Mouse (Mus musculus) kidney, adult 18-20 months (tissue): Measurements from ENCODE around the gene Trpt1.
"Not testable (repeated sequence)": the region's sequence is repeated elsewhere in the genome, so short reads cannot be mapped to it uniquely, and the experiment has no call there.

Source experiments
- DNase-seq: peaks from one replicate; pipeline ENCODE4 v3.0.0; 2021

Trpt1 gene

DNA sequence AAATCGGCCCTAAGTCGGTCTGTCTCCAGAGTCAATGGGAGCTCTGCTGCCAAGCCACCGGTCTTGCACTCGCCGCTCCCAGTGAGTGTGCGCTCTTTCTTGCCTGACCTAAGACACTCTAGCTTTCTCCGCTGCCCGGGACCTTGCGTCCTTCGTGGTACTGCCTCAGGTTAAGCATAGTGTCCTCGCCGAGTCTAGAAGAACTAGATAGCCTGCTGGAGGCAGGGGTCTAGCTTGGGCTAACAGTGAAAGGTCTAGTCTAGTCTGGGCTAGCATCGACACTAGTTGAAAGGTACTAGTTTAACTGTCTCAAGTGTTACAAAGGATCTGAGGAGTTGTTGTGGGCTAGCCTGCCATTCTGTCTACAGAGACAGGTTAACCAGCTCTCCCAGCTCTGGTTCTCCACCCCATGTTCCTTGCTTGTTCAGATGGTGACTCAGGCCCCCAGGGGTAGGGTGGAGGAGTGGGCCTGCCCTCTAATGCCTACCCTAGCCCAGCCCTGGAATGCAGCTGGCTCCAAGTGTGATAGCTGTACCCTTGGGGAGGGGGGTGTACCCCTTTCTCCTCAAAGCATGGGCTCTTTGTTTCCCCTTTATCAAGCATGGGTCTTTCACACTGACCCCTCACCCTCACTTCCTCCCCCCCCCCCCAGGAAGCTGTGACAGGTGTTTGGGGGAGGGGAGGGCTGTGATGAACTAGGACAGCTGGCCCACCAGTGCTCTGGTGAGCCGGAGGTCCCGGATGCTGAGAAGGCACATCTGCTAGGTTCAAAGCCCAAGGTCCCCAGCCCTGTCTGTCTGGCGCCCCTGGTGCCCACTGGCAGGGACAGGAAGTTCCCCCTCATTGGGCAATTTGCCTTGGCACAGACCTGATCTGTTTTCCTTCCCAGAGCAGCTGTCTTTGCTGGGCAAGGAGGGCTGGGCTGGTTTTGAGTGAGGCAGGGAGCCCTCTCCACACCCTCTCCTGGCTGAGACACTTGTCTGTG, 20.1 kb upstream of the Trpt1 start, which contains the start of gene Plcb3:
Gene Plcb3, minus strand, starts transcription at position 934 of the 985 bp plus-strand sequence.
- DNase-seq, result peak; percentile 65

DNA sequence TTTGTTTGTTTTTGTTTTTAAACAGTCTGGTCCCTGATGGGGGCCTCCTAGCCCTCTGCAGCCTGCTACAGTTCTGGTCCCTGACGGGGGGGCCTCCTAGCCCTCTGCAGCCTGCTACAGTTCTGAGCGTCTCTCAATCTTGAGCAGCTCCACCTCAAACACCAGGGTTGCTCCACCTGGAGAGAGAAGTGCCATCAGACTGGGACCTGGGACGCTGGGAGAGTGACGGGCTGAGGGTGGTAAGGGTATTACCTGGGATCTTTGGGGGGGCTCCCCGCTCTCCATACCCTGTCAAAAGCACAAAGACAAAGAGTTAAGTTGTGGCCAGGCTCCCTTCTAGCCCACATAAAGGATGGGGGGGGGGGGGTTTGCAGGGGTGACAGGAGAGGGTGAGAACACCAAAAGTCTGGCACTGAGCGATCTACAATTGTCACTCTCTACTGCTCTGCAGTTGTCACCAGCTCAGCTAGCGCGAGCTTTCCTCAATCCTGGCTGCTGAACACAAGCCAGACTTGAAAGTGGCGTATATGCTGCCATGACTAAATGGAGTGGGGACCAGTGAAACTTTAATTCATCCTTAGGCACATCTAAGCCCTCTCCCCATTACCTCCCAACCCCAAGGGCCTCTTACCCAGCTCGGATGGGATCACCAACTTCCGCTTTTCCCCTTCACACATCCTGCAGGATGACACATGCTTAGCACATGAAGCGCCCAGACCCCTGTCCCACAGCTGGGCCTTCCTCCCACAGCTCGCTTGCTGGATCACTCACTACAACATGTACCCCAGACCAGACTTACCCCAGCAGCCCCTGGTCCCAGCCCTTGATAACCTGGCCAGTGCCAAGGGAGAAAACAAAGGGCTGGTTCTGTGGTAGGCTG, 17.9 kb upstream of the Trpt1 start:
- DNase-seq, result no peak

DNA sequence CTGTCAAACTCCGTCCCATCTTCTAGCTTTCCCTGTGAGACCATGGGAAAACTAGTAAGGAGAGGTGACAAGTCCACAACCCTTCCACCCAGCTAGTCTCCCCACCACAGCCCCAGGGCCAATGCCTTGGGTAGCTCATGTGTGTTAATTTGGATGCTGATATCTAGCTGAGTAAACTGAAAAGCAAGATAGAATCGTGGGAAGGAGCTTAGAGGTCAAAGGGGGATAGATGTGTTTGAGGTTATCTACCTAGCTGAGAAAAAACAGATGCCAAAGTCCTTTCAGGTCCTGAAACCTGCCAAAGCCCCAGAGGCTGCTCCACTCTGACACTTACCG, 17.3 kb upstream of the Trpt1 start:
- DNase-seq, result no peak

DNA sequence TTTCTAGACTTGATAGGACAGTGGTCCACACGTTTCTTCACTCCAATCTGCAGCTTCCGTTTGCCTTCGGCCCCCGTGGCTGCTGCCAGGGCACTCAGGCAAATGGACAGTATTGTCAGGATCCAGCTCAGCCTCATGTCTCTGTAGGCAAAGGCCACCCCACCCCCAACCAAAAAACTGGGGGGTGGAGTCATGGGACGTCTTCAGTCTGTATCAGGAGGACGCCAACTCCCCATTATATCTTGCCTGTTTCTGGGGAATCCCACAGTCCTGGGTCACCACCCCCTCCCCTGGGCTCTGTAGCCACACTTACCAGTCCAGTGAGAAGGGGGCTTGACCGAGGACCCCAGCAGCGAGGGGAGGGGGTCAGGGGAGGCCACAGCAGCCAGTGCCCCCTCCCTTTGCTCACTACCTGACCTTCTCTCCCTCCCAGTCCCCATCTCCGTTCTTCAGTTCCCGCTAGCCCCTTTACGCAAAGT, 16.9 kb upstream of the Trpt1 start:
- no peak for DNase-seq

DNA sequence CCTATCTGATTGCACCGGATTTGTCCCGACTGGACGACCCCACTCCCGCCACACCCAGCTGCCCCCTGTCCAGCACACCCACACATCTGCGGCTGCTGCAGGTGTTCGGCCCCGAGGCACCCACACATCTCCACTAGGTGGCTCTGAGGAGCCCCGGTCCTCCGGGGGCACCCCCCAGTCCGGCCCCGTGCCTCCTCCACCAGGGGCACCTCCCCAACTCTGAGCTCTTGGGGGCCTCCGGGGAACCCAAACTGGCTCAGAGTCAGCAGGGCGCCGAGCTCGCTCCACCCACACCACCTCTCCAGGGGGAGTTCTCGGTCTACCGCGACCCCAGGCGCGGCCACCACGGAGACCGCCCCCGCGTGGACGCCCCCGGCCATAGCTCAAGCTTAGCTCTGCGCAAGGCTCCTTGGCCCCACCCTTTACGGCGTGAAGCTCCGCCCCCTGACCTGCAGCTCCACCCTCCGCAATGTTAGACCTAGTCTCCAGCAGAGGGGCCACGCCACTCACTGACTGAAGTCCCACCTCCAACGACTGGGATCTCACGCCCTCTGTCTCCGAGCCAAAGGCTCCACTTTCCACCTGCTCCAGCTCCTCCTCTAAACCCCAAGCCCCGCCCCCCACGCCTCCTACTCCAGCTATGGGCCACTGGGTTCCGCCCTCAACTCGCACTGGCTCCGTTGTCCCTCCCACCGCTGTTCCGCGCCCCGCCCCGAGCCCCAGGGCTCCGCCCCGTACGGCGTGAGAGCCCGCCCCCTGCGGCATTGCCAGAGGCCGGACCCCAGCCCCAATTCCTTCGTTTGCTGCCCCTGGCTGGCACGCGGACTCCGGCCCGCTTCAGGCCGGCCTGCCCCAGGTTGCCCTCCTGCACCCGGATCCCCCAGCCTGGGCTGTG, 16.2 kb upstream of the Trpt1 start:
- DNase-seq, result peak; percentile 99

DNA sequence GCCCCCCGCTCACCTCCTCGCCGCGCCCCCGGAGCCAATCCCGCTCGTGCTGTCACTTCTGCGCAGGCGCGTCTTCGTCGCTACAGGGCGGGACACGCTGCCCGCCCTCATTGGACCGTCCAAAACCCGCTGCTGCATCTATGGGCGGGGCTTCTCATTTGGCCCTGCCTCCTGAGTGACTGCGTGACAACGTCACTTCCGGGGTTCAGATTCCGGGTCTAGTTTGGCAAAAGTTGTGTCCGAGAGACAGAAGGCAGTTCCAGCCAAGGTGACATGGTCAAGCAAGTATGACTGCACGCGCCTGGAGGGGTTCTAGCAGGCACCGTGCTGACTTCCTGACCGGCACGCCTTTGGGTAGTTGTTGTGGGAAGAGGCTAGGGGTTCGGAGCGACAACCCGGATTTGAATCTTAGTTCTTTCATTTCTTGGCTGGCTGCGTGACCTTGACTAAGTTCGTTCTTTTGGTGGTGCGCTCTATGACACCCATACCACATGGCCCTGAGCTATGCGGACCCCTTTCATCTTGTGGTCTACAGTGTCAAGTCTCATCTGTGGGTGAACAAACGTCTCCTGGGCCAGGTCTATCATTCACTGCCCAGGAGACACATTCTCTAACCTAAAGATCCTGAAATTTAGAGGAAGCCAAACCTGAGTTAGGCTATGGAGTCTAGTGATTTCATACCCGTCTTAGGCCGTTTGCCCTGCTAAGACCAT, 15.4 kb upstream of the Trpt1 start, which contains the start of gene Fkbp2:
Gene Fkbp2, minus strand, starts transcription at position 121 of the 713 bp plus-strand sequence.
- DNase-seq, result peak; percentile 99

DNA sequence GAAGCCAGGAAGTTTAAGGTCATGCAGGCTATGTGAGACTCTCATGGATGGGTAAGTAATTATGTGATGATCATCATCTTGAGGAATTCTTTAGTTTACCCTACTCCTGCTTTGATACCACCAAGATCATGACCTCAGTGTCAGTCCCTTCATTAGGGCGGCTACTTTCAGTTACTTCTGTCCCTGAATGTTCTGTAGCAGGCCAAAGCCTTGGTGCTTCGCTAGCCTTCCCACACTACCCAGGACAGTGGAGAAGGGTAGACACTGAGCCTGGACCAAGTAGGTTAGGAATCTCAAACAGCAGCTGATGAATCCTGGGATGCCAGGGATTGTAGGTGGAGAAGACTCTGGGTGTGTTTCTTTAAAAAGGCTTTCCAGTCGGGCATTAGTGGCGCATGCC, 14.5 kb upstream of the Trpt1 start:
- no peak for DNase-seq

DNA sequence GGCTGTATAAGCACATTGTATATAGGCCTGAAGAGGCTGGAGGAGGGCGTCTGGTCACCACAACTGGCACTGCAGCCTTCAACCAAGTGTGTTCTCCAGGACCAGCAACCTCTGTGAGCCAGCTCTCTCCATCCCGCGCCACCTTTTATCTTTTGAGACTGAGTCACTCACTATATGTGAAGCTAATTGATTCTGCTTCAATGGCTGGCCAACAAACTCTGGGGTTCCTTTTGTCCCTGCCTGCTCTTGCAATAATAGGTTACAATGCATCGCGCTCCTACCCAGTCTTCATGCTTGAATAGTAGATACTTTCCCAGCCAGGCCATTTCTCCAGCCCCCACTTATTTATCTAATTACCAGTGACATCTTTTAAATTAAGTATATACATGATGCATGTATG, 12.3 kb upstream of the Trpt1 start:
- DNase-seq, result no peak

DNA sequence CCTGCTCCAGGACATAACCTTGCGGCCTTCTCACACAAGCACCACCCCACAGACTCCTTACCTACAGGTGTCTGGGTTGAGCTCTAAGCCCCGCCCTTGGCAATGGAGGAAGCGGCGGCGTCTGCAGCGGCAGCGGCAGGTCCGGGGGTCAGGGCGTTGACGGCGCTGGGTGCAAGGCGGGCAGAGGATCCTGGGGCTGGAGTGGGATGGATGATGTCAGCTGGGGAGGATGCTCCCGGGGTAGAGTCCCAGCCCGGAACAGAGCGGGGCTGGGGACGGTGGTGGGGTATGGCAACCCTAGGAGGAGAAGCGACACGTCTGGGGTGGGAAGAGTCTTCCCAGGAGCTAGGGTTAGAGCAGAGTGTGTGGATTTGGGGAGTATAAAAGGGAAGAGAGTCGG, 10.6 kb upstream of the Trpt1 start:
- no peak for DNase-seq

DNA sequence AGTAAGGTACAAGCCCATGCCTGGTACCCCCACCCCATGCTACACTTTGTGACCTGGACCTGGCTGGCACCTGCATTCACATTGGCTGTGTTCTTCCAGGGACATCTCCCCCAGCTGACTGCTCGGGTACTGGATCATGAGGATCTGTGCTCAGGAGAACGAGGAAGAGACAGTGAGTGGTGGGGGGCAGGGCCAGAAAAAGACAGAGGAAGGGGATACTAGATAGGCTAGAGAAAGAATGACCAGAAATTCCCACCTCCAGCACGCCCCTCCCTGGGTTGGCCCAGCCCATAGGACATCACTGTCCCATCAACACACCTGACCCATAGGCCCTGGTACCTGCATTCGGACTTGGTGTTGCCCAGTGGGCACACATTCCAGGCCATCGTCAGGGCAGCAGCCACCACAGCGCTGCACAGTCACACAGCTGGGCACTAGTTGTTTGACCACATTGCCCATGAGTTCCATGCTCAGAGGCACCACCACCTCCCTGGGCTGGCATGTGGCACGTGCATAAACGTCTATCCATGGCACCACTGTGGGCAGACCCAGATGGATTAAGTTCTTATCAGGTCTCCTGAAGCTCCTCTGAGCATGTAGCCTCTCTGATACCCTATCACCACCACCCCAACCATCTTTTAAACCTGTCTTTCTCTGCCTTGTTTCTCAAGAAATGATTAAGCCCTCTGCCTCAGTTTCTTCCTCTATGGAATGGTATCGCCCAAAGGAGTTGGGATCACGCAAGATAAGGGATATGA, 9.8 kb upstream of the Trpt1 start:
- no peak for DNase-seq

DNA sequence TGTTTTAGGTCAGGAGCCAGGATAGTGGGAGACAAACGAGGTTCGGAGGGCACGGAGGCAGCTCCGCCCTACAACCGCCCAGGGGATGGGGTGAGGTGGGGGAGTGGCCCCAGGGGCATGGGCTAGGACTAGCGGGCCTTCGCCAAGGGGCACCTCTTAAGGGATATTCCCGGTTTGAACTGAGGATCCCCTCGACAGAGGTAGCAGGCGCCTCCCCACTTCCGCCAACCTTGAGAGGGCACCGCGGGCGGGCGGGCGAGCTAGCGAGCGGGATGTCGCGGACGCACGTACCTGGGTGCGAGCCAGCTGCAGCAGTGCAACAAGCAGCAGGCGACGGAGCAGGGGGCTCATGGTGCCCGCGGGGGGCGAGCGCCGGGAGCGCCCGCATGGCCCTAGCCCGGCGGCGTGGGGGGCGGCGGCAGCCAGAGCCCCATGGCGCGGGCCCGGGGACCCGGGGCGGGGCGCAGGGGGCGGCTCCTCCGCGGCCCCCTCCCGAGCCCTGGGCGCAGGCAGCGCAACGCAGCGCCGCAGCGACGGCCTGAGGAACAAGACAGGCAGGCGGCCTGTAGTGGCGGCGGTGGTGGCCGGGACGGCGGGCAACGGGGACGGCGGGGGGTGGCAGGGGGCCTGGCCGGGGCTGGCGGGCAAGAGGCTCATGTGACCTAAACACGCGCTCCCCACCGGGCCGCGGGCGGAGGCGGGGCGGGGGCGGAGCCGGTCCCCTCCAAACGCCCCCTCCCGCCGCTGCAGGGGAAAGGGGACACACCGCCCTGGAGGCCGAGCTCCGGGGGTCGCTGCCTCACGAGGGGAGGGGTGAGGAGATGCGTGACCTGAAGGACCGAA, 8.6 kb upstream of the Trpt1 start, which contains the start of gene Vegfb:
Gene Vegfb, minus strand, starts transcription at position 591 of the 843 bp plus-strand sequence.
- DNase-seq, result peak; percentile 82

DNA sequence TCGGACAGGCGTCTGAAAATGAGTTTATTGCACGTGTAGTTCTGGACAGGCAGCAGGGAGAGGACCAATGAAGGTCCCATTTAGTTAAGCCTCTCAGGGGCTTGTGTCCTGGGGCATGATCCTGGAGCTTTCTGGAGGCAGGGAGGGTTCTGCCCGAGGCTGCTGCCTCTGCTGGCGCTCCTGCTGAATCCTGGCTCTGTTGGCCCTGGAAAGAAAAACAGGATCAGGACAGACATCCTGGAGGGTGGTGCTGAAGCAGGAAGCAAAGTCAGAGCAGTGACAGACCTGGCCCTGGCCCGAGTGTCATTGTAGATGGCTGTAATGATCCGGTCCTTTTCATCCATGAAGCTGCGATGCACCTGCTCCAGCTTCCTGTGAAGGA, 8.0 kb upstream of the Trpt1 start:
- no peak for DNase-seq

DNA sequence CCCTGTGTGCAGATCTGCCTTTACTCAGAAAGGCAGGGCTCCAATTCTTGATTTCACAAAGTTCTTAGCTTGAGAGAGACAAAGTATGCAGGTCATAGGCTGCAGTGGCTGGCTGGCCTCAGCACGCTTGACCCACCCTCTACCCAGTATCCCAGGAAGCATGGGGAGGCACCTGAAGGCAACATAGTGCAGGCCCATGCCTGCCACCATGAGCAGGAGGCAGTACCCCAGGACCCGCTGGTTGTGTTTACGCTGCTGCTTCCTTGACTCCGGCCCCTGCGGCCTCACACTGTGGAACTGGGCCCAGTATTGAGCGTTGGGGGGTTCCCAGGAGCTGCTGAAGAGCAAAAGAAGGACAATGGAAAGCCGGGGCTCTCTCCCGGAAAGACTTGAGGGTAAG, 6.7 kb upstream of the Trpt1 start:
- DNase-seq, result no peak

DNA sequence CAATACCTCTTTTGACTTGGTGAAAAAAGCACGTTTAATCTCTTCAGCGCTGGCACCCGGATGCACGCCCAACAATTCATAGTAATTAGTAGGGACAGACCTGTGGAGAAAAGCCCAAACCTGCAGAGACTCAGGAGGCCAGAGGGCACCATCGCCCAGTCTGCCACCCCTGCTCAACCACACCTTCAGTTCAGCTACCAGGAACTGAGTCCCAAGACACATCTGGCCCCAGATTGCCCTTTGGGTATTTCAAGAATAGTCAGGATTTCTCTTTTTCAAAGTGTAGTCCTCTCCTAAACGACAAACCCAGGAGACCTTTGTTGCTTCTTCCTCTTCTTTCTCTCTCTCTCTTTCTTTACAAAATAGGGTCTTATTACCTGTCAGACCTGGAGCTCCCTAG, 5.2 kb upstream of the Trpt1 start:
- DNase-seq, result no peak

DNA sequence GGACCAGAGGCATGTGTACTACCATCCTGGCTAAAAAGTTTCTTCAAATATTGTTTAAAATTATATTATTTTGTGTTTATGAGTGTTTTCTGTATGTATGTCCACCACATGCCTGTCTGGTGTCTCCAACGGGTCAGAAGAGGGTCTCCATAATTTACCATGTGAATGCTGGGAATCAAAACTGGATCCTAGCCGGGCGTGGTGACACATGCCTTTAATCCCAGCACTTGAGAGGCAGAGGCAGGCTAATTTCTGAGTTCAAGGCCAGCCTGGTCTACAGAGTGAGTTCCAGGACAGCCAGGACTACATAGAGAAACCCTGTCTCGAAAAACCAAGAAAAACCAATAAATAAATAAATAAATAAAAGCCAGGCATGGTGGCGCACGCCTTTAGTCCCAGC, 4.8 kb upstream of the Trpt1 start:
- not testable (repeated sequence) for DNase-seq

DNA sequence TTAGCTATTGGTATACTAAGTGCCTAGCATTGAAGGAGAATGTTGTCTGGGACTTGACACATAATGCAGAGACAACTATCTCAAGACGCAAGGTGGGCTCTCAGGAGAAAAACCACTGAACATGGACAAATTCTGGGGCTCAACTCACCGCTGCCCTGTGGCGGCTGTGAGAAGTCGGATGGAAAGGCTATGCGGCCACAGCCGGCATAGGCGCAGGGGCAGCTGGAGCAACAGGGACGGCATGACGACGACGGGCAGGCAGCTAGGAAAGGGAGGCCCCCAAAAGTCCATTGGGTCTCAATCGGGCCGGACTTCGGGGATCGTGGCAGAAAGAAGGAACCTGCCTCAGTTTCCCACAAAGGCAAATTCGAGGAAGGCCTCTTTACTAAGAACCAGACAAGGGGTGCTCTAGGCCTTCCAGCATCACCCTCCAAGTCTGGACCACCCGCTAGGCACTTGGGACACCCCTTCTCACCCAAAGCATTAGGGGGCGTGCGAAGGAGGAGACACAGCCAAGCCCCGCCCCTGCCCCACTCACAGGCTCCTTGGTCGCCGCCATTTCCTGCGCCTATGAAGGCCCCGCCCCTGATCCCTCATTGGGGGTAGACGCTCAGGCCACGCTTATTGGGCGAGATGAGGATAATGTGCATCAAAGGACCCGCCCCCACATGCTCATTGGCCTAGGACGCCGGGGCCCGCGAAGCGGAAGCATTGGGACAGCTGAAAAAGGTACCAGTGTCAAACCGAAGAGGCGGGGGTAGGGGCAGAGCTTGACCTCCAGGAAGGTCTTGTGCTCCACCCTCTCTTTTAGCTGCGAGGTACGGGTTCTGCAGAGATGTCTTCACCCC, 3.7 kb upstream of the Trpt1 start, which contains the start of gene Dnajc4:
Gene Dnajc4, minus strand, starts transcription at position 562 of the 848 bp plus-strand sequence.
- DNase-seq, result peak; percentile 95

DNA sequence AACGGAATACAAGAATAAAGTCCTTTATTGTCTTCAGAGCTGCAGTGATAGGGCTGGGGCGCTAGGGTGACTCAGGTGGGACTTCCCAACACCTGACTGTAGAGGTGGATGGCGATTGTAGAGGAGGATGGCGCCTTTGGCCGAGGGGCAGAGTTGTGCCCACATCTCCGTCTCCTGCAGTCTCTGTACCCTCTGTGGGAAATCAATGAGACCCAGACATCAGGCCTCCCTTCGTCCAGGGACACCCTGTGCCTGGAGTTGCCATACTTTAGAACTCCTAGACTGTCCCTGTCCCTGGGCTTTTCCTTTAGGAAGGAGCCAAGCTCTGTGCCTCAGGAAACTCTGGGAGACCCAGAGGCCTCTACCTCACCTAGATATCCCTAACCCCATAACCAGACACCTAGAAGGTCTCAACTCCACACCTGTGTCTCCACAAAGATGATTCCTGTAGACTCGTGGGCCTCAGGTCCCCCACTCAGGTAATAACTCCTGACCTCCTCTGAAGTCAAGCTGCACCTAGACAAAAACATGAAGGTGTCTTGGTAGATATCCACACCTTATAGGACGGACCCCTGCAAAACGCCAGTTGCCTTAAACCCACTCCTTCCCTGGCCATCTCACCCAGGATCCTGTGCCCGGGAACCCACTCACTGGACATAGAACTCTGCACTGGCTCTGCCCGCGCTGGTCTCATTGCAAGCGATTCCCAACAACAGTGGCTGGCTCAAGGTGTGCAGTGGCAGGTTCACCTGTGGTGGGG, 2.7 kb upstream of the Trpt1 start:
- DNase-seq, result no peak

DNA sequence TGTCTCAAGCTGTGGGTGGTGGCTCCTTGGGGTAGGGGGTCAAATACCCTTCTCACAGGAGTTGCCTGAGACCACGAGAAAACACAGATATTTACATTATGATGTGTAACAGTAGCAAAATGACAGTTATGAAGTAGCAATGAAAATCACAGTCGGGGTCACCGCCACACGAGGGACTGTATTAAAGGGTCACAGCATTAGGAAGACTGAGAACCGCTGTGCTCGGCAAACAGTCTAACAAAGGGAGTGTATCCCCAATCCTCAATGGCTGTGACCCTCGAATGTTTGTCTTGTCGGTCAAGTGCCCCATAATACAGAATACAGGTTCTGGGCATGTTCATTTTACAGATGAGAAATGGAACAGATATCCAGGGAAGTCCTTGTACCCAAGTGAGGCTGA, 1.9 kb upstream of the Trpt1 start:
- no peak for DNase-seq
